Mouse (Mus musculus): ENCODE results near the gene St7. TPM values are rescaled to one million over a fixed set of nuclear protein-coding genes. Genes with fewer than 3 reads are reported as not detected.

Gene St7
- polyA plus RNA-seq, 2 experiments: 7.9 to 8.9 TPM

DNA sequence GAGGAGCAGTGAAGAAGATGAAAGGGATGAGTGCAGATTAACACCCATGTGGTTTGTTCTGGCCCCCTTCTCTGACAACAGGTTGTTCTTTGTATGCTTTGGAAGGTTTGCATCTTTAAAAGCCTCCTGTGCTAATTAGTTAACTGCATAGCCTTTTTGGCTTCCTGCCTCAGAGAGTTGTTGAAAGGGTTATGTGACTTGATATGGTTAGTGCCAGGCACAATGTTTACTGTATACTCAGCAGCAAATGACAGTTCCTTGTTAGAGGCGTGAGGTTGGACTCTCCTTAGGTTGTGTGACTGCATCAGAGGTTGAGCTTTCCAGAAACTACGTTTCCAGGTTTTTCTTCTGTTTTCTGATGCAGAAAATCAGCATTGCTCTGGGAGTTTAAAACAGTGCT lies 158.6 kb downstream of the St7 start:
- Histone ChIP-seq H3K27me3 (ENCODE audit: control insufficient read depth, insufficient read depth, low read length) (no peaks in the 10 kb centered on the region), H3K9me3 (ENCODE audit: control insufficient read depth, low read length) (no peaks in the 10 kb centered on the region), H3K36me3 (replicated peaks; ENCODE audit: control insufficient read depth, insufficient read depth, low read depth) (peaks cover 2% of the 10 kb centered on the region; the same call in 1 of the 2 replicates), H3K9ac (replicated peaks) (no peak overlapping the region), H3K4me1 (replicated peaks; ENCODE audit: control insufficient read depth in 2 of 2, insufficient read depth in 2 of 2, low read length in 1 of 2) (no peaks in the 10 kb centered on the region), H3K4me3 (ENCODE audit: insufficient read depth in 1 of 2, low read depth in 2 of 2, low read length in 2 of 2) (no peak overlapping the region), H3K27ac (no peak overlapping the region), H3K4me2 (ENCODE audit: low read depth) (no peak overlapping the region)
- ATAC-seq (ENCODE audit: insufficient read depth) (no peak), DNase-seq (ENCODE audit: low read depth in 3 of 3, low spot score in 3 of 3) (no peak)
- TF ChIP-seq CTCF (IDR thresholded peaks at IDR 0.05; ENCODE audit: low read depth) (no peak), EP300 (IDR thresholded peaks at IDR 0.05; ENCODE audit: low read depth) (no peak)
- WGBS (ENCODE audit: insufficient replicate concordance): 65% methylated on average over 2 of the region's 2 CpGs

DNA sequence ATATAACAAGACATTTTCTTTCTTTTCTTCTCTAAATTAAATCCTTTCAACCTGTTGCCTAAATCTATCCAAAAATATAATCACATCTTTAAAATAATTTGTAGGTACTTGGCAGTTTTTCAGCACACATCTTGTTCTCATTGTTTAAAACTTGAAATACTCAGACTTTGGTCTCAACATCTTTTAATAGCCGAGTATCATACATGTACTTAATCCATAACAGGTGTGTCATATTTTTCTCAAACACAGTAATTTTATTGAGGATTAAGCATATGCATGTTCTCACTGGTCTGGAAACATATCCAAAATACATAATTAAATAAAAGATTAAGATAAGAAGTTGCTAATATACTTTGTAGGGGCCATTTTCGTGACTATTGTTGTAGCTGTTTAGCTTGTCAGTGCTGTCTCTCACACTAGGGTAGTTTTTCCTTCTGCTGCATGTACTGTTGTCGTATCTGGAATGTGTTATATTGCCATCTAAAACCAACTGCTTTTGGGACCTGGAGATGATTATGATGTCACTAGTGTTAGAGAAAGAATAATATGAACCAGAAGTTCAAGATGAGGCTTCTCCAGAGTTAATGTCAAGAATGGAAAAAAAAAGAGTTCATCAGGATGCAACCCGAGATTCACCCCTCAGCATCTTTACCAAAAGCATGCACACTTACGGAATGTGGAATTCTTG lies 161.0 kb downstream of the St7 start:
- no peak overlapping the region for H3K4me2 ChIP-seq (ENCODE audit: low read depth)
- no peaks in the 10 kb centered on the region for H3K27me3 ChIP-seq (ENCODE audit: control insufficient read depth, insufficient read depth, low read length)
- no peaks in the 10 kb centered on the region for H3K9me3 ChIP-seq (ENCODE audit: control insufficient read depth, low read length)
- 72% methylated on average over 5 of the region's 5 CpGs for WGBS (ENCODE audit: insufficient replicate concordance)
- no peak overlapping the region for H3K4me3 ChIP-seq (ENCODE audit: insufficient read depth in 1 of 2, low read depth in 2 of 2, low read length in 2 of 2)
- H3K9ac ChIP-seq (replicated peaks): no peak overlapping the region
- peaks cover 2% of the 10 kb centered on the region; the same call in 1 of the 2 replicates for H3K36me3 ChIP-seq (replicated peaks; ENCODE audit: control insufficient read depth, insufficient read depth, low read depth)
- ATAC-seq (ENCODE audit: insufficient read depth) (no peak), DNase-seq (ENCODE audit: low read depth in 3 of 3, low spot score in 3 of 3) (no peak)
- no peaks in the 10 kb centered on the region for H3K4me1 ChIP-seq (replicated peaks; ENCODE audit: control insufficient read depth in 2 of 2, insufficient read depth in 2 of 2, low read length in 1 of 2)
- H3K27ac ChIP-seq: no peak overlapping the region
- TF ChIP-seq CTCF (IDR thresholded peaks at IDR 0.05; ENCODE audit: low read depth) (no peak), EP300 (IDR thresholded peaks at IDR 0.05; ENCODE audit: low read depth) (no peak)

DNA sequence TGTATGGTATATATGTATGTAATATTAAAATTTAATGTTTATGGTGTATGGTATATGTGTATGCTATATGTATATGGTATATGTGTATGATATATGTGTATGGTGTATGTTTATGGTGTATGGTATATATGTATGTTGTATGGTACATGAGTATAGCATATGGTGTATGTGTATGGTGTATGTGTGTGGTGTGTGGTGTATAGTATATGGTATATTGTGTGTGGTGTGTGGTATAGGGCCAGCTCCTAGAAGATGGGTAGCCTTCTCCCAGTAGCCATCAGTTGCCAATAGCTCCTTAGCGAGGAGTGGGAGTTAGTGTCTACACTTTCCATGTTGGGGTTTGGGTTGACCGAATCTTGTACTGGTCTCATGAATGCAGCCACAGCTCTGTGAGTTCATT lies 162.9 kb downstream of the St7 start:
- no peaks in the 10 kb centered on the region for H3K9me3 ChIP-seq (ENCODE audit: control insufficient read depth, low read length)
- H3K4me1 ChIP-seq (replicated peaks; ENCODE audit: control insufficient read depth in 2 of 2, insufficient read depth in 2 of 2, low read length in 1 of 2): no peaks in the 10 kb centered on the region
- H3K9ac ChIP-seq (replicated peaks): no peak overlapping the region
- no peak for DNase-seq (ENCODE audit: low read depth in 3 of 3, low spot score in 3 of 3)
- H3K27me3 ChIP-seq (ENCODE audit: control insufficient read depth, insufficient read depth, low read length): no peaks in the 10 kb centered on the region
- no peak overlapping the region for H3K27ac ChIP-seq
- no peak for TF ChIP-seq EP300 (IDR thresholded peaks at IDR 0.05; ENCODE audit: low read depth)
- no peak for TF ChIP-seq CTCF (IDR thresholded peaks at IDR 0.05; ENCODE audit: low read depth)
- no peak for ATAC-seq (ENCODE audit: insufficient read depth)
- no peak overlapping the region for H3K4me3 ChIP-seq (ENCODE audit: insufficient read depth in 1 of 2, low read depth in 2 of 2, low read length in 2 of 2)
- no peak overlapping the region for H3K4me2 ChIP-seq (ENCODE audit: low read depth)
- H3K36me3 ChIP-seq (replicated peaks; ENCODE audit: control insufficient read depth, insufficient read depth, low read depth): peaks cover 2% of the 10 kb centered on the region; the same call in 1 of the 2 replicates
- 79% methylated on average over 2 of the region's 2 CpGs for WGBS (ENCODE audit: insufficient replicate concordance)

DNA sequence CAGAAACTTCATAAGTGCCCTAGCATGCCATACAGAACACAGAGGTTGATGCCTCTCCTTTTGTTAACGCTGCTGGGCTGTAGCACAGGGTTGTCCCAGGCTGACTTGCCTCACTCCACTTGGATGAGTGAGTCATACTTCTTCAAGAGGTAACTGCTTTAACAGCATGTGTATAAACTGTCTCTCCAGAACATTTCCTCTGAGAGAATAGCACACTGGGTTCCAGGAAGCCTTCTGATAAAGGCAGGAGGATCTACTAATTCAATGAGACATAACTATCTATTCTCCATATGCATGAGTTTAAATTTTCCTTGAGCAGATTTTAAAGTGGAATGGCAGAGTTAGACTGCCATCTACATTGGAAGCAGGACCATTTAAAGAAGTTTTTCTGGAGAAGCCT lies 166.8 kb downstream of the St7 start:
- Histone ChIP-seq H3K9me3 (ENCODE audit: control insufficient read depth, low read length) (no peaks in the 10 kb centered on the region), H3K36me3 (replicated peaks; ENCODE audit: control insufficient read depth, insufficient read depth, low read depth) (peaks cover 2% of the 10 kb centered on the region; the same call in 1 of the 2 replicates), H3K9ac (replicated peaks) (no peak overlapping the region), H3K4me2 (ENCODE audit: low read depth) (no peak overlapping the region), H3K4me3 (ENCODE audit: insufficient read depth in 1 of 2, low read depth in 2 of 2, low read length in 2 of 2) (no peak overlapping the region), H3K27me3 (ENCODE audit: control insufficient read depth, insufficient read depth, low read length) (no peaks in the 10 kb centered on the region), H3K27ac (no peak overlapping the region), H3K4me1 (replicated peaks; ENCODE audit: control insufficient read depth in 2 of 2, insufficient read depth in 2 of 2, low read length in 1 of 2) (no peaks in the 10 kb centered on the region)
- no peak for TF ChIP-seq CTCF (IDR thresholded peaks at IDR 0.05; ENCODE audit: low read depth)
- no peak for TF ChIP-seq EP300 (IDR thresholded peaks at IDR 0.05; ENCODE audit: low read depth)
- ATAC-seq (ENCODE audit: insufficient read depth): no peak
- 75% methylated on average over 1 of the region's 1 CpGs for WGBS (ENCODE audit: insufficient replicate concordance)
- DNase-seq (ENCODE audit: low read depth in 3 of 3, low spot score in 3 of 3): no peak

DNA sequence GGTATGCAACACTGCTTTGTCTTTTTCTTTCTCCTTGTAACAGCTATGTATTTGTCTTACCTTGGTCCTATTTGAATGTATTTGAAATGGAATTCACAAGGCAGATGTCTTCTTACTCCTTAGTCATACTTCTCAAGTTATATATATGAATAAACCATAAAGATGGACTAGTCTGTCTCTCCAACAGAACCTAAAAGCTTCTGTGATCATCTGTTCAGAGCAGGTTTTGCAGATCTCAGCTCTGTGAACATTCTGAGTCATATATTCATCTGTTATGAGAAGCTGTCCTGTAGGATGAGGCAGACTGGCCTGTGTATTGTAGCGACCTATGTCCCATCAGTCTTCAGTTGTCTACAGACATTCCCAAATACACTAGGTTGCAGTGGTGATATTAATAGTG lies 167.7 kb downstream of the St7 start:
- ATAC-seq (ENCODE audit: insufficient read depth): no peak
- H3K36me3 ChIP-seq (replicated peaks; ENCODE audit: control insufficient read depth, insufficient read depth, low read depth): no peaks in the 10 kb centered on the region
- DNase-seq (ENCODE audit: low read depth in 3 of 3, low spot score in 3 of 3): no peak
- no peaks in the 10 kb centered on the region for H3K4me1 ChIP-seq (replicated peaks; ENCODE audit: control insufficient read depth in 2 of 2, insufficient read depth in 2 of 2, low read length in 1 of 2)
- H3K9me3 ChIP-seq (ENCODE audit: control insufficient read depth, low read length): no peaks in the 10 kb centered on the region
- no peak overlapping the region for H3K27ac ChIP-seq
- no peak overlapping the region for H3K9ac ChIP-seq (replicated peaks)
- H3K4me2 ChIP-seq (ENCODE audit: low read depth): no peak overlapping the region
- H3K4me3 ChIP-seq (ENCODE audit: insufficient read depth in 1 of 2, low read depth in 2 of 2, low read length in 2 of 2): no peak overlapping the region
- no peak for TF ChIP-seq EP300 (IDR thresholded peaks at IDR 0.05; ENCODE audit: low read depth)
- no peak for TF ChIP-seq CTCF (IDR thresholded peaks at IDR 0.05; ENCODE audit: low read depth)
- no peaks in the 10 kb centered on the region for H3K27me3 ChIP-seq (ENCODE audit: control insufficient read depth, insufficient read depth, low read length)
- WGBS (ENCODE audit: insufficient replicate concordance): 61% methylated on average over 1 of the region's 1 CpGs
